Mouse (Mus musculus) CD4-positive, CD25-positive, alpha-beta regulatory T cell, adult 2 months (primary cell): ENCODE data around the gene Ctr9.

Experiments used
- DNase-seq: peaks from one replicate; pipeline ENCODE4 v3.0.0-alpha.2; 2012; ENCODE audit warnings: low read depth, low spot score

Gene Ctr9

DNA sequence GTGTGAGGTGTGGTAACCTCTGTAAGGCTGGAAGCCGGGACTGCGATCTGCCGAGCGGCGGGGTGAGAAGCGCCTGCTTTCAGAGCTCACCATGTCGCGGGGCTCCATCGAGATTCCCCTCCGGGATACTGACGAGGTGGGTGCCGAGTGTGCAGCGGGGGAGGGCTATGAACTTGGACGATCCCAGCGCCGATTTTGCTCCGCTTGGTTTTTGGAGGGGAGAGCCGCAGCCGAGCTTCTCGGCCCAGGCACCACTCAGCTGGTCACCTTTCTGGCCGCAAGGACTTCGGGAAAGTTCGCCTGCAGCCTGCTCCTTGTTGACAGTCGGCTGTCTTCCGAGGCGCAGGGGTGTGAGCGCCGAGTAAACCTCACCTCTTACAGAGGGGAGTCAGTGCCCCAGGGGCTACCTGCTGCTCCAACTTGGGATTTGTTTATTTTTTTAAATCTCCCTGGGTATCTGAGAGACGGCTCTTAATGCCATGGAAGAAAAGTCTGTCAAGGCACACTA is 349 bp downstream of the Ctr9 start:
- DNase-seq = no peak

GRCm38 (mm10) chr7:111048920-111049319 is 20.2 kb downstream of the Ctr9 start:
- no peak for DNase-seq

DNA sequence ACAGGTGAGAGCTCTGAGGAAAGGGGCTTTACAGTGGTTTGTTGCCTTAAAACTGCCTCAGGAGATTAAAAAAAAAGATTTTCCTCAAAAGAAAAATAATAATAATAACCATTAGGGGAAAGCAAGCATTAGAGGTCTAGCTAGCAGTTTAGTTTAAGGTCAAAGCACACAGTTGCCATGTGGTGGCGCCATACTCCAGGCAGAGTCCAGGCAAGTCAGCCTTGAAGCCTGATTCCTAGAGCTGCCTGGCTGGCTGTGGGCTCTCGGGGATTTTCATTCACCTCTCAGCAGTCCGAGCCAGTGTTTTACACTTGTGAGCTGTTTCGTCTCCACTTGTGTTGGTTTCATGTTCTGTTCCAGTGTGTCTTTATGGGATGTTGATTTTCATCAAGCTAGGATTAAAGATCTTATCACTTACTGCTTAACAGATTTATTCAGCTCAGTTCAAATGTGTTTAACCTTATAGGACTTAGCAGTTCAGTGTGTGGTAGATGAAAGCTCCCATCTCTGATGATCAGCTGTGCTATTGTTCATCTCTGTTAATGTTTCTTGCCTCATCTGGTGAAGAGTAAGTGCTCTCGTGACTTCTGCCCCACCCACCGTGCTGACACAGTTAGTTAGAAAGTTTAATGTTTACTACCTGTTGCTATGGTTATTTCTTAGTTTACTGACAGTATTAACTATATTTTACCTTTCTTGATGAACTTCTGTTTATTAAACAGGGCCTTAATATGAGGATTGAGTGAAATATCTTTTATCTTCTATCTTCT is 21.1 kb downstream of the Ctr9 start:
- peak; percentile 81 for DNase-seq

- DNase-seq = no peak
Measured at GRCm38 (mm10) chr7:111055221-111055620, 26.5 kb downstream of the Ctr9 start.

GRCm38 (mm10) chr7:111055984-111056657 is 27.4 kb downstream of the Ctr9 start:
- no peak for DNase-seq

DNA sequence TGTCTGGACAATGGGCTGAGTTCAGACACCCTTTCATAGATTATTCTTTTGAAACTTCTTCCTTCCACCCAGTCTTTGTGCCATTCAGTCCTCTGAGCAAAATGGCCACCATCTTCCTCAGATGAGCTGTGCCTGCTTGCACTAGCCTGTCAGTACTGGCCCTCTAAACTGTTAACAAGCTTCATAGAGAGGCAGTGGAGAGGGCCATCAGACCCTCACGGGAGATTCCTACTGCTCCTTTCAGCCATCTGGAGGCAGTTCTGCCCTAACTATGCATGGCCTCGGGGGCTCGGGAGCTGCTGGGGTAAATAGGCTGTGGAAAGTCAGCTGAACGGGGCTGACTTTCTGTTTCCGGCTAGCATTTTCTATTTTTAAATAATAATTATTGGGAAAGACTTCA is 30.8 kb downstream of the Ctr9 start:
- no peak for DNase-seq

- no peak for DNase-seq
Measured at GRCm38 (mm10) chr7:111062971-111063370, 34.2 kb downstream of the Ctr9 start.

DNA sequence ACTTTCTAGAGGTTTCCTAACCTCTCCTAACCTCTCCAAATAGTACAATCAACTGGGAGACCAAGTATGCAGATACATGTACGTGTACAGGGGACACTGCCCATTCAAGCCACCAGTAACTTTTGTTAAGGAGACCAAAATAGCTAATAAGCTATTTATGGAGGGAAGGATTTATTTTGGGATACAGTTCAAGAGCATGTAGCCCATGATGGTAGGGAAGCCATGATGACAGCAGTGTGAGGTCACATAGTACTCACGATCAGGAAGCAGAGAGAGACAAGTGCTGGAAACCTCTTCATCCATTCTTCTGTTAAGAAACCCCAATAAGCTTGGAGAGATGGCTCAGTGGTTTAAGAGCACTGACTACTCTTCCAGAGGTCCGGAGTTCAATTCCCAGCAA is 39.4 kb downstream of the Ctr9 start:
- no peak for DNase-seq

DNA sequence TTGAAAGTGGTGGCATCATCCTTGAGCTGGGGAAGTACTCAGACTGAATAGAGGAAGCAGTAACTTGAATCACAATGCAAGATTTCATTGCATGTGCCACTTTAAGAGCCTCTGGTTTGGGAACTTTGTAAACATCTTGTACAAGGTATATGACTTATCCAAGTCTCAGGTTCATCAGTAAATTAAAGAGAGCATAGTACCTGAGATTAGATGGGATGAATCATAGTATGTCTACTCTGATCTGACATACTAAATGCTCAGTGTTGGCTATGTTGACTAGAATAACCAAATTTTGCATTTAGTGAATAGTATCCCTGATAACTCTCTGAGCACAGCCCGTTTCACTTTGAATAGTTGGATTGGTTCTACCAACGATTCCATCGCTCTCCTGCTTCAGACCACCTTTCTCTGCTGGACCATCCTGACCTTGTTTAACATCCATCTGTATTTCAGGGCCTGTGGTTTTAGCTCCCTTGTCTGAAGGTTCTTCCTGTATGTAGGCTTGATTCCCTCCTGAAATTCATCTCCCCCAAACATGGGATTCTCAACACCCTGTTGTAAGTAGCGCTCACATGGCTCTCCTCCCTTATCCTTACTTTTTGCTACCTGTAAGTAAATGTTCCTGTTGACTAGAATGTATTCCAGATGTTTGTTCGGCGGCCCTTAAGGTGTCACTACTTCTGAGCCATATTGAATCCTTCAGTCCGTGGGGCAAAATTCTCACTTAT is 40.9 kb downstream of the Ctr9 start:
- no peak for DNase-seq

DNA sequence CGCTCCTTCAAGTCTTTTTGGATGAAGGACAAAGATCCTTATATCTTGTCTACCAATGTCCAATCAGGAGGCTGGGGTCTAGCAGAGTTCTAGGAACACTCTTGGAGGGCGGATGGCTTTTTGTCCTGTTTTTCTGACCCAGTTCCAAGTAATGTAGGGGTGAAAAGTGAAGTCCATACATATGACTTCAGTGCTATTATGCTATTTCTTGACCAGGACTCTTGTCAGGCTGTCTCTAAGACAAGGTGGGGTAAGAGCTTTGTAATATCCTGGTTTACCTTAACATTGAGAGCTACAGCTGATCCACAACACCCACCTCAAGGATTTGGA is 41.4 kb downstream of the Ctr9 start:
- DNase-seq = no peak

GRCm38 (mm10) chr7:111072410-111072809 is 43.7 kb downstream of the Ctr9 start:
- DNase-seq = no peak

DNA sequence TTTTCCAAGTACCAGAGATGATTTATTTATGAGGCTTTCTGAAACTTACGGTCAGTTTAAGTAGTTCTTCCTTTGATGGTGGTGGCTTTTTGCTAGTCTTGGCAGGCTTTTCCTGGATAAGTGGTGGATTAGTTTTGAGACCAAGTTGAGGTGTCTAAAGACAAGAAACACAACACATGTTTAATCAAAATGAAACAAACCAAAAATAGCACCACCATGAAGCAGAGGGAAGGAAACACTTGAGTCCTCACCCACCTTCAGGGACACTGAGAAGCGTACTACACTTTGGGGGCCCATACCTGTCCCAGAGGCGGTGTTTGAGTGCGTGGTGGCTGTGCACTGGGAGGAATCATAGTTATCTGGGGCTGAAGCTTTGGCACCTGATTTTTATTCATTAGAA is 46.5 kb downstream of the Ctr9 start:
- no peak for DNase-seq

GRCm38 (mm10) chr7:111078271-111078670 is 49.5 kb downstream of the Ctr9 start:
- DNase-seq = no peak

- DNase-seq = no peak
Measured at GRCm38 (mm10) chr7:111080026-111080425, 51.3 kb downstream of the Ctr9 start.

DNA sequence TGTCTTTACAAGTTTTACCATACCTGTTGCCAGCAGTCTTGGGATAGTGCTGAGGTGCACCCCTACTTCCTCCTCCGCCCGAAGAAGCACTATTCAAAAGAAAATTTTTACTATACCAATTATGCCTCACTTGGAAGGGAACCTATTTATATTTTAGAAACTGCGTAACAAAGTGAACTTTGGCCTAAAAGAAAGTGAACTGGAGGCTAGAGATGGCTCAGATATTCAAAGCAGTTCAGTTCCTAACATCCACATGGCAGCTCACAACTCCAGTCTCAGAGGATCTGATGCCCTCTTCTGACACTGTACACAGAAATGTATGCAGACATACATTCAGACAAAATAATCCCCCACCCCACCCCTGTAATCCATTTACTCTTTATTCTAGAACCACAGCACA is 52.1 kb downstream of the Ctr9 start:
- no peak for DNase-seq

GRCm38 (mm10) chr7:111082043-111082821 is 53.5 kb downstream of the Ctr9 start:
- peak; percentile 93 for DNase-seq

DNA sequence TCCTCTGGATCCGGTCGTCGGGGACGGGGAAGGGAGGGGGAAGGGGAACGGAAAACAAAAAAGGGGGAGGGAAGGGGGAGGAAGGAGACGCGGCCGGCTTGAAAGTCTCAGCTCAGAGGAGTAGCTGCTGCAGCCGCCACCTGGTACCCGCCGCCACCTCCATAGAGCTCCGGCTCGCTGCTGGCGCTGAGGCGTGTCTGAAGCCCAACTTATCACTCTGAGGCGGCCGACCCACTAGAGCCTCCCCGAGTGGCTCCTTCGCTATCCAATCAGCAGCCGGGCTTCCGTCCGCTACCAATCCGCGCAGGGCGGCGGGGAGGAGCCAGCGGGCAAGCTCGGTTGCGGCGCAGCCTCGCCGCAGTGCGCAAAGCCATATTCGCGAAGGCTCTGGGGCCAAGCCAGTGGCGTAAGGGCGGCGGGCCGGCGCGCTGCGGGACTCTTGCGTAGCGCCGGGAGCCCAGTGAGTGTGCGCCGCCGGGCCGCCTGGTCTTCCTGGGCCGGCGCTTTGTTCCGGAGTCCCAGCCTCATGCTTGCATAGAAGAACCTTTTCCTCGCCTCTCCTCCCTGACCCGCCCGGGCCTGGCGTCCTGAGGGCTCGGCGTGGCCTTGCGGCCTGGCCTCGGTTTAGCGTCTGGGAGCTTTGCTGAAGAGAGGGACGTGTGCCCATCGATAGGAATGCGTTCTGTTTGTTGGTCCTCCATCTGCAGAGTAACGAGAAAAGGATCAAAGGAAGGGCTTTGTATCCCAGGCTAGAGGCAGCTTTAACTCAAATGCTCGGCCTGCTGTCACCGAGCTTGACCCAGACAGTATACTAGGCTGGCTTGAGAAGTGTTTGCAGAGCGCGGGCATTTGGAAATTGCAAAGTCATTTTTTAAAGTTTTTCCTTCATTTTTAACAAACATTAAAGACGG is 54.3 kb downstream of the Ctr9 start, which contains the start of gene Eif4g2:
Eif4g2 (minus strand) TSS at position 209 of the 911 bp plus-strand sequence.
- peak; percentile 99 for DNase-seq

DNA sequence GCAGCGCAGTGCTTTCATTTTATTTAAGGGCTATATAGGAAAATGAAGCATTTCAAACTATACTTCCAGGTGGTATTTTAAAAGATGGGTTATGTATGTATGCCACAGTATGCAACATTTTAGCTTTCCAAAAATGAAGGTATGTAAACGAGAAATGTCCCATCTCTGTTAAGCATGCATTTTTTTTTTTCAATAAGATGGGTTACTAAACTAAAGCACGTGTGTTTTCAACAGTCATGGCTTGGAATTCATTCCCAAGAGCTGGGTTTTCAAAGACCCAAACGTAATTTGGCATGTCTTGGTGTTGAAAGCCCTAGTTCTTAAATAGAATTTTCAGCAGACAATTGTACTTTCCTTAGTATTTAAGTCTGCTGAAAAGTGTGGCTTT is 55.0 kb downstream of the Ctr9 start:
- DNase-seq = peak; percentile 11

DNA sequence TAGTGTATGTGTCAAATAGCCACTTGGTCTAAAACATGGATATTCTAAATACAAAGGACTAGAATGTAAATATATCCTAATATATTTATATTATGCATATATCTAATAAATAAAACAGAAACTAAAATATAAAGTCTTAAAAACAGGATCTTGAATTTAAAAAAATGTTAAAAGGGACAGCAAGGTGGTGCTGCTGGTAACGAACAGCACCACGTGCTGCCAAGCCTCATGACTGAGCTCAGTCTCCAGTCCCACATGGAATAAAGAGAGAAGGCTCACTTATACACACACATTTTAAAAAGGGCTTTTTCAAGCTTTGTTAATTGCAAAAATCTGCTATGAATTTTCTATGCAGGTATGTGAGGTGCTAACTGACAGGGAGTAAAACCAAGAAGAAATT is 55.7 kb downstream of the Ctr9 start:
- DNase-seq = peak; percentile 19

DNA sequence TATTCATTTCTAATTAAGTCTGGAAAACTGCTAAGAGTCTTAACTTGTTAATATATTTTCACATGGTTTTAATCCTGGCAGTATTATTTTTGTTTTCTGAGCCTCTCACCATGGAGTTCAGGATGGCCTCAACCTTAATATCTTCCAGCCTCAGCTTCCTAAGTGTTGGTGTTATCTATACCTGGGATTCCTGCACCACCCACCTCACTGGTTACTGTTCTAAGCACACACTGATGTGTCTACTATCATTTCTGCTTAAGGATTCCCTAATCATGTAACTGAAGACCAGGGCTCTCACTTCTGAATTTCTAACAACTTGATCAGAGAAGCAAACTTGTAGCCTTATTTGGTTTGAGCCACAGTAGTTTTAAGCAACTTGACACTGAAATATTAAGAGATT is 56.4 kb downstream of the Ctr9 start:
- DNase-seq = no peak

DNA sequence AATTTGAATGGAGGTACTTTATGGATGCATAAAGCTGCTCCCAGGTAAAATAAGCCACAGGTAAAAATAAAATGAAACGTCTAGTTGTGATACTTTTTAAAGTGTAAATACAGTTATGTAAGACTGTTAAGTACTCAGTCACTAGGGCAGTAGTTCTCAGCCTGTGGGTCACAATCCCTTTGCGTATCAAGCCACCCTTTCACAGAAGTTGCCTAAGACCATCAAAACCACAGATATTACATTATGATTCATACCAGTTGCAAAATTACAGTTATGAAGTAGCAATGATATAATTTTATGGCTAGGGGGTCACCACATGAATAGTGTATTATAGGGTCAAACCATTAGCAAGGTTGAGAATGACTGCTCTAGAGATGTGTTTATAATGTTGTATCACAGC is 66.4 kb downstream of the Ctr9 start:
- no peak for DNase-seq
